24 mouse cellular contexts compared by ENCODE assay signal in the genomic region with DNA sequence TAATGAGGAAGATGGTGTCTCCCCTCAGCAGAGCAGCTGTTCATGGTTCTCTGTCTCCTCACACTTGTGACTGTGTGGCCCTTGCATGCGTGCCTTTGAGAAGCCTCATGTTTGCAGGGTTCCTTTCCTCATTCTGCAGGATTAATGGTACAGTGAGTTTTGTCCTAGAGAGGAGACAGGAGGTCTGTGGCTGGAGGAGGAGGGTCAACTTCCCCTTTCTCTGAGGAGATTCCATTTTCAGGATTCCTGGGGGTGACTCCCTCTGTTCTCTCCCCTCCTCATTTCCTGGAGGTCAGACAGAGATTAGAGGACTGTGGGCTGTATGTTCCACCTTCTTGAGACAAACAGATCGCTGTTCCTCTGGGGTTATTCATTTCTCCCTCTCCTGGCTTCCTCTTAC.
DNase-seq lines count a peak whose midpoint lies in the region; ATAC-seq lines count a peak whose summit lies in the region.
"Had no signal": no experiment of that assay in that cellular context is flagged by ENCODE, and none has a peak within 500 bp of the region (broad histone marks: within the 10 kb centered on the region; RNA-seq: fewer than 3 reads in every experiment).

No protein-coding gene starts in this region.

- H3K27me3 ChIP-seq in kidney, embryonic 14.5 days (ENCODE audit: control insufficient read depth, insufficient read depth, low read length), result no peaks in the 10 kb centered on the region
- H3K27me3 ChIP-seq: CH12.LX; embryonic facial prominence, embryonic 15.5 days; heart, embryonic 15.5 days; intestine, embryonic 15.5 days had no signal

- H3K36me3 ChIP-seq in kidney, embryonic 14.5 days (ENCODE audit: control insufficient read depth, insufficient read depth, low read length), result no peaks in the 10 kb centered on the region
- H3K36me3 ChIP-seq: embryonic facial prominence, embryonic 15.5 days; forebrain, embryonic 10.5 days; heart, embryonic 15.5 days; hindbrain, embryonic 10.5 days; intestine, embryonic 15.5 days had no signal

- 10% methylated on average over 2 of the region's 2 CpGs for WGBS in kidney, embryonic 14.5 days

- H3K27ac ChIP-seq in kidney, embryonic 14.5 days (ENCODE audit: low read depth, low read length), result no peak overlapping the region
- H3K27ac ChIP-seq: embryonic facial prominence, embryonic 15.5 days; forebrain, embryonic 10.5 days; heart, embryonic 15.5 days; hindbrain, embryonic 10.5 days; hindbrain, embryonic 14.5 days; intestine, embryonic 15.5 days had no signal

- no peaks in the 10 kb centered on the region for H3K9me3 ChIP-seq in kidney, embryonic 14.5 days (ENCODE audit: control insufficient read depth, low read length)
- H3K9me3 ChIP-seq: embryonic facial prominence, embryonic 15.5 days; forebrain, embryonic 10.5 days; heart, embryonic 15.5 days; intestine, embryonic 15.5 days had no signal

- 0 out of 2 replicates have a peak, but pooled peaks have one; percentile 55 for ATAC-seq in kidney, embryonic 14.5 days (ENCODE audit: low FRiP score, low TSS enrichment)
- peak; percentile 77 for ATAC-seq in granulocyte monocyte progenitor cell, adult 5-6 weeks (replicated peaks; ENCODE audit: poor library complexity, severe bottlenecking)
- no peak for ATAC-seq in CD4-positive, CD25-positive, alpha-beta regulatory T cell, adult 4 months
- ATAC-seq: forebrain, embryonic 14.5 days; intestine, embryonic 15.5 days had no signal

- H3K4me2 ChIP-seq in kidney, embryonic 14.5 days (replicated peaks; ENCODE audit: low read depth, low read length), result no peak overlapping the region
- H3K4me2 ChIP-seq: embryonic facial prominence, embryonic 15.5 days; heart, embryonic 11.5 days; heart, embryonic 15.5 days; hindbrain, embryonic 14.5 days; intestine, embryonic 15.5 days had no signal

- no peak overlapping the region for H3K9ac ChIP-seq in kidney, embryonic 14.5 days (ENCODE audit: low read depth, low read length)
- H3K9ac ChIP-seq: embryonic facial prominence, embryonic 15.5 days; heart, embryonic 15.5 days; hindbrain, embryonic 14.5 days; intestine, embryonic 15.5 days had no signal

- DNase-seq in kidney, postnatal 14 days, result no peak
- peak; percentile 54 for DNase-seq in MEL-GATA-1-ER (ENCODE audit: extremely low read depth, low read depth)
- DNase-seq in gastrocnemius, postnatal 10 days, result no peak
- no peak for DNase-seq in frontal cortex, postnatal 10 days (ENCODE audit: low spot score in 2 of 2)
- DNase-seq: adrenal gland, postnatal 10 days; cerebellum, adult 18-20 months; cerebellum, adult 9-11 months; embryo, embryonic 11 days; gastrocnemius, postnatal 25 days; heart, adult 11 months; heart, postnatal 14 days had no signal

- H3K4me3 ChIP-seq in kidney, embryonic 14.5 days (ENCODE audit: low read length), result no peak overlapping the region
- H3K4me3 ChIP-seq: embryonic facial prominence, embryonic 15.5 days; erythroblast, embryonic 14.5 days; forebrain, embryonic 10.5 days; heart, embryonic 15.5 days; hindbrain, embryonic 10.5 days; intestine, embryonic 15.5 days had no signal

- H3K4me1 ChIP-seq in kidney, embryonic 14.5 days (ENCODE audit: control insufficient read depth, insufficient read depth, low read length), result no peaks in the 10 kb centered on the region
- H3K4me1 ChIP-seq: embryonic facial prominence, embryonic 15.5 days; heart, embryonic 15.5 days; intestine, embryonic 15.5 days had no signal
